Mouse (Mus musculus) intestine, postnatal 0 days (tissue): Measurements from ENCODE around the gene Zzef1. TPM values are rescaled to one million over a fixed set of nuclear protein-coding genes. Genes with fewer than 3 reads are reported as not detected.

Experiments
- ATAC-seq: fragments of 200-750 bp; cut with Nextera tagmentation; 2 replicates; pipeline ENCODE4 v1.8.0; 2017; ENCODE audit warnings: mild to moderate bottlenecking, moderate TSS enrichment, moderate library complexity
- H3K27ac ChIP-seq: fragments of 300-500 bp; sonication (generic); 2 replicates; pipeline ENCODE4 v1.5.1; 2014; ENCODE audit warnings: mild to moderate bottlenecking, low read depth, low read length, moderate library complexity
- H3K27me3 ChIP-seq: fragments of 300-500 bp; sonication (generic); replicated peaks from 2 replicates; pipeline ENCODE4 v1.6.1; 2014; ENCODE audit warnings: low read length, mixed read lengths; ENCODE audit not compliant: control insufficient read depth, insufficient read depth
- H3K36me3 ChIP-seq: fragments of 300-500 bp; sonication (generic); 2 replicates; pipeline ENCODE4 v1.6.1; 2014; ENCODE audit warnings: mild to moderate bottlenecking, moderate library complexity; ENCODE audit not compliant: control insufficient read depth, insufficient read depth
- H3K4me1 ChIP-seq: fragments of 300-500 bp; sonication (generic); replicated peaks from 2 replicates; pipeline ENCODE4 v1.6.1; 2014; ENCODE audit warnings: antibody characterized with exemption, low read length, mixed read lengths; ENCODE audit not compliant: control insufficient read depth, insufficient read depth
- H3K4me2 ChIP-seq: fragments of 300-500 bp; sonication (generic); replicated peaks from 2 replicates; pipeline ENCODE4 v1.6.1; 2014; ENCODE audit warnings: low read depth, mild to moderate bottlenecking, moderate library complexity
- H3K4me3 ChIP-seq: fragments of 300-500 bp; sonication (generic); 2 replicates; pipeline ENCODE4 v1.5.1; 2014; ENCODE audit warnings: low read depth, low read length
- H3K9ac ChIP-seq: fragments of 300-500 bp; sonication (generic); 2 replicates; pipeline ENCODE4 v1.6.1; 2014; ENCODE audit warnings: mild to moderate bottlenecking, low read depth, low read length
- H3K9me3 ChIP-seq: fragments of 300-500 bp; sonication (generic); 2 replicates; pipeline ENCODE4 v1.6.1; 2016; ENCODE audit warnings: mixed run types; ENCODE audit not compliant: control insufficient read depth
- CTCF ChIP-seq: sonication (generic); IDR thresholded peaks from 2 replicates; pipeline ENCODE4 v1.5.1; 2016; ENCODE audit warnings: low read depth, mild to moderate bottlenecking, control low read depth, antibody characterized with exemption, moderate library complexity
- WGBS: fragments of 180-500 bp; shearing (Covaris S2); extraction: QIAGEN DNeasy Blood & Tissue Kit; methylation state at CpG from one replicate; pipeline ENCODE4 v1.1.7; 2014; 5-methylcytosine and 5-hydroxymethylcytosine counted together
- polyA plus RNA-seq: library from polyadenylated mRNA; unstranded; fragments of >200 nt; fragmentation: Nextera tagmentation; extraction: Ambion mirVana; gene quantifications from 2 replicates; pipeline ENCODE4 v1.2.1, GENCODE M21; 2015

The Zzef1 gene
- polyA plus RNA-seq, 1 experiment from 2014 or later, result 13.9 TPM

GRCm38 (mm10) chr11:72814188-72814587, 18.2 kb downstream of the Zzef1 start:
- WGBS, result 78% methylated on average over 2 of the region's 2 CpGs
- no peaks in the 10 kb centered on the region for H3K4me1 ChIP-seq
- no peak for ATAC-seq
- H3K4me2 ChIP-seq, result no peak overlapping the region
- H3K36me3 ChIP-seq, result peaks cover 3% of the 10 kb centered on the region
- no peak overlapping the region for H3K9ac ChIP-seq
- H3K27ac ChIP-seq, result no peak overlapping the region
- H3K27me3 ChIP-seq, result no peaks in the 10 kb centered on the region
- peak; percentile 49 for TF ChIP-seq CTCF
- H3K4me3 ChIP-seq, result no peak overlapping the region
- H3K9me3 ChIP-seq, result no peaks in the 10 kb centered on the region

- no peak overlapping the region for H3K4me3 ChIP-seq
- H3K4me1 ChIP-seq, result no peaks in the 10 kb centered on the region
- no peaks in the 10 kb centered on the region for H3K9me3 ChIP-seq
- H3K27ac ChIP-seq, result no peak overlapping the region
- no peak overlapping the region for H3K4me2 ChIP-seq
- no peak for TF ChIP-seq CTCF
- WGBS, result 79% methylated on average over 1 of the region's 1 CpGs
- H3K9ac ChIP-seq, result no peak overlapping the region
- H3K27me3 ChIP-seq, result no peaks in the 10 kb centered on the region
- peaks cover 15% of the 10 kb centered on the region for H3K36me3 ChIP-seq
- no peak for ATAC-seq
Measured at GRCm38 (mm10) chr11:72816859-72817258, 20.8 kb downstream of the Zzef1 start.

GRCm38 (mm10) chr11:72818067-72818466, 22.0 kb downstream of the Zzef1 start:
- no peaks in the 10 kb centered on the region for H3K27me3 ChIP-seq
- no peaks in the 10 kb centered on the region for H3K4me1 ChIP-seq
- no peak overlapping the region for H3K9ac ChIP-seq
- TF ChIP-seq CTCF, result no peak
- H3K9me3 ChIP-seq, result no peaks in the 10 kb centered on the region
- no peak overlapping the region for H3K27ac ChIP-seq
- no peak overlapping the region for H3K4me3 ChIP-seq
- 90% methylated on average over 7 of the region's 7 CpGs for WGBS
- ATAC-seq, result no peak
- no peak overlapping the region for H3K4me2 ChIP-seq
- H3K36me3 ChIP-seq, result peaks cover 26% of the 10 kb centered on the region

- WGBS, result 63% methylated on average over 7 of the region's 7 CpGs
- no peaks in the 10 kb centered on the region for H3K9me3 ChIP-seq
- no peaks in the 10 kb centered on the region for H3K27me3 ChIP-seq
- H3K9ac ChIP-seq, result no peak overlapping the region
- TF ChIP-seq CTCF, result no peak
- no peaks in the 10 kb centered on the region for H3K4me1 ChIP-seq
- no peak overlapping the region for H3K4me3 ChIP-seq
- peaks cover 38% of the 10 kb centered on the region for H3K36me3 ChIP-seq
- ATAC-seq, result peak; percentile 63; the same call in 1 of the 2 replicates
- no peak overlapping the region for H3K4me2 ChIP-seq
- H3K27ac ChIP-seq, result no peak overlapping the region
Measured at GRCm38 (mm10) chr11:72821041-72821440, 25.0 kb downstream of the Zzef1 start.

GRCm38 (mm10) chr11:72829869-72830268, 33.8 kb downstream of the Zzef1 start:
- WGBS, result 89% methylated on average over 3 of the region's 3 CpGs
- Histone ChIP-seq H3K9me3 (no peaks in the 10 kb centered on the region), H3K4me2 (no peak overlapping the region), H3K27ac (no peak overlapping the region), H3K27me3 (no peaks in the 10 kb centered on the region), H3K9ac (no peak overlapping the region), H3K4me3 (no peak overlapping the region), H3K4me1 (no peaks in the 10 kb centered on the region), H3K36me3 (peaks cover 76% of the 10 kb centered on the region)
- ATAC-seq, result no peak
- TF ChIP-seq CTCF, result no peak

GRCm38 (mm10) chr11:72842731-72843130, 46.7 kb downstream of the Zzef1 start:
- Histone ChIP-seq H3K27ac (no peak overlapping the region), H3K36me3 (peaks cover 37% of the 10 kb centered on the region), H3K4me3 (no peak overlapping the region), H3K27me3 (no peaks in the 10 kb centered on the region), H3K9me3 (no peaks in the 10 kb centered on the region), H3K4me1 (no peaks in the 10 kb centered on the region), H3K9ac (no peak overlapping the region), H3K4me2 (no peak overlapping the region)
- no peak for TF ChIP-seq CTCF
- 82% methylated on average over 3 of the region's 3 CpGs for WGBS
- ATAC-seq, result no peak

- Histone ChIP-seq H3K9me3 (no peaks in the 10 kb centered on the region), H3K4me3 (no peak overlapping the region), H3K9ac (no peak overlapping the region), H3K4me2 (no peak overlapping the region), H3K4me1 (no peaks in the 10 kb centered on the region), H3K27ac (no peak overlapping the region), H3K36me3 (peaks cover 44% of the 10 kb centered on the region), H3K27me3 (no peaks in the 10 kb centered on the region)
- no peak for ATAC-seq
- no peak for TF ChIP-seq CTCF
Measured at GRCm38 (mm10) chr11:72843576-72843975, 47.5 kb downstream of the Zzef1 start.
